Mouse (Mus musculus): ENCODE data around the gene Bmp5. TPM values are rescaled to one million over a fixed set of nuclear protein-coding genes. Genes with fewer than 3 reads are reported as not detected.

Bmp5 gene
- total RNA-seq, 2 experiments from 2014 or later = 2.9 to 3.7 TPM

DNA sequence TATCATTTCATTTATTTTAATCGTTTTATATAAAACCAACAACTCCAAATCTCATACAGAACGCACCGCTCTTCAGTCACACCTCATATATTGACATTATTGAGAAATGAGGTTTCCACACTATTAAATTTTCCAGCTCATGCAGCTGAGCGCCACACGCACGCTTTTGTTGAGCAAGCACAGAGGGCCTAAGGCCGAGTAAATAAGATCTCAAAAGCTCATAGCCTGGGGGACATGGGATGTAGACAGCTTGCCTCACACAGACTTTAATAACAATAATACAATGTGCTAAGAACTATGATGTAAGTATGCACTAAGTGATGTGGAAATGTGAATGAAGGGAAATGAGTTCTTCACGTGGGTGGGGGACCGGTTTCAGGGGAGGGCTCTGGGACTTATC, 57.3 kb downstream of the Bmp5 start:
- DNase-seq = no peak
- intact Hi-C loops (cut with DNase I; ENCODE audit: low total_unique reads) = no loop called here

DNA sequence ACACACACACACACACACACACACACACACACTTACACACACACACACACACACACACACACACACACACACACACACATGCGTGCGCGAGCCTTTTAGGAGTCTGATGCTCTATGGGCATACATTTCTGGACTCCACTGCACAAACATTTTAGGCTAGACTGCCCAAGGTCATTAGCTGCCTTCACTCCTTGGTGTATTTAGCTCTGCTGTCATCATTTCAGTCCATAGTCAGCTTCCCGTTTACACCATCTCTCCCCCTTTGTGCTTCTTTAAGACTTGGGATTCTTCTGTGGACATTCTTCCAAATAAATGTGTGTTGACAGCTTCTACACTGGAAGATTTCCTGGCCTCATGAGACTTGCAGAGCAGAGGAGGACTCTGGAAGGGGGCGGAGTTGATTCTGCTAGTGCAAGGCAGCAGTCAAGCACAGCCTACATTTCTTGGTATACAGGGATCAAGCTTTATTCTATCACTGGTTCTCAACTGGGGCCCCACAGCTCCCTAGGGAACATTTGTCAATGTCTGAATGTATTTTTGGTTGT, 58.1 kb downstream of the Bmp5 start:
- intact Hi-C loops (cut with DNase I; ENCODE audit: low total_unique reads) = no loop called here
- no peak for DNase-seq

DNA sequence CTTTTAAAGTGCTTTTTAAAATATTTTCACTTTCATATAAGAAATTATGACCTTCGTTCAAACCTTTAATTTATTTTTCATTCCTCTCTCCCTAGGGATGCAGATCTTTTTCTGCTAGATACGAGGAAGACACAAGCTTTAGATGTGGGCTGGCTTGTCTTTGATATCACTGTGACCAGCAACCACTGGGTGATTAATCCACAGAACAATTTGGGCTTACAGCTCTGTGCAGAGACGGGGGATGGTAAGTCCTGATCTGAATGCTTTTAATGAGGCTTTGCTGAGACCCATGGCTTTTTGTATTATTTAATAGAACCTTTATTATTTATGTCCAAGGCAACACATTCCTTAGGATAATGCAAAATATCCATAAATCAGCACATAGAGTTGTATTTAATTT, 64.3 kb downstream of the Bmp5 start:
- intact Hi-C loops (cut with DNase I; ENCODE audit: low total_unique reads) = no loop called here
- DNase-seq = no peak

DNA sequence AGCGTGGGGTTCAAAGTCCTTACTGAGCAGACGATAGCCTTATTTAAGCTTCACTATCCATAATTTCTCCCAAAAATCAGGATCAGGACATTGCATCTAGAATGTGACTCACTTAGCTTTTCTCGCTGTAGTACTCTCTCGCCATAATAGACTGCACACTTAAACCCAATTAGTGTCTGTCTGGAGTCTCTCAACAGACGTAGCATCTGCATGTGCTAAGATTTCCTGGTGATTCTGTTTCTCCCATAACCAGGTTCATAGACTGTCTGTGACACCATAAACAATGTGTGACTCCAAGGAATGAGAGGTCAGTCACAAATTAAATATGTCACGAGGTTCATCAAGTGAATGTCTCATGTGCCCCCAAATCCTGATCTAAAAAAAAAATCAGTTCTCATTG, 65.7 kb downstream of the Bmp5 start:
- DNase-seq = no peak
- intact Hi-C loops (cut with DNase I; ENCODE audit: low total_unique reads) = no loop called here

DNA sequence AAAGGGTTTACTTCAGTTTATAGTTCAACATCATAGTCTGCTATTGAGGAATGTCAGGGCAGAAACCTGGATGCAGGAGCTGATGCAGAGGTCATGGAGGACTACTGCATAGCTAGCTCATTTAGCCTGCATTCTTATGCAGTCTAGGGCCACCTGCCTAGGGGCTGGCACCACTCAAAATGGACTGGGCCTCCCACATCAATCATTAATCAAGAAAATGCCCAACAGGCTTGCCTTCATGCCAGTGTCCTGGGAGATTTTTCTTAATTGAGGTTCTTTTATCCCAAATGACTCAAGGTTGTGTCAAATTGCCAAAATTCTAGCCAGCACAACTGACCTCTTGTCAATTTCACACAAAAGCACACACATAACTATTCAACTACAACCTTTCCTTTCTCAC, 70.8 kb downstream of the Bmp5 start:
- no peak for DNase-seq
- intact Hi-C loops (cut with DNase I; ENCODE audit: low total_unique reads) = no loop called here

DNA sequence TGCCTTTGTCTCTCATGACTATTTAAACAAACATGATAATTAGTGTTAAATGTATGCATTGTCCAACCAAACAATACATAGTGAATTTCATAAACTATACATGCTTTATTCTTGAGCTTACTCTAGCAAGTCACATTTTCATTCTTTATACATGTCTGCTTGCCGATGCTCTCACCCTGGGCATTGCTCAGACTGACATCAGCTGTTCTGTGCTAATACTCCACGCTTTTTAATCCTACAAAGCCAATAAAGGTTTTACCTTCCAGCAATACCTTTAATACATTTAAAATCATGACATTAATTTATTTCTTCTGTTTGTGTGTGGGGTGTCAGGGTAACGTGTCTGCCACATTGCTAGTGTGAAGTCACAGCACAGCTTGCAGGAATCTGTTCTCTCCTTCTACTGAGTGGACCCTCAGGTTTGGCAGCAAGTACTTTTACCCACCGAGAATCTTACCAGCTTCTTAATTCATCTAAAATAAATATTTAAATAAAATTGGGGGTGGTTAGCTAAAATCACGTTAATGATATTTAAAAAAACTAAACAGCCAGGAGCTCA, 75.6 kb downstream of the Bmp5 start:
- intact Hi-C loops (cut with DNase I; ENCODE audit: low total_unique reads) = no loop called here
- DNase-seq = no peak

DNA sequence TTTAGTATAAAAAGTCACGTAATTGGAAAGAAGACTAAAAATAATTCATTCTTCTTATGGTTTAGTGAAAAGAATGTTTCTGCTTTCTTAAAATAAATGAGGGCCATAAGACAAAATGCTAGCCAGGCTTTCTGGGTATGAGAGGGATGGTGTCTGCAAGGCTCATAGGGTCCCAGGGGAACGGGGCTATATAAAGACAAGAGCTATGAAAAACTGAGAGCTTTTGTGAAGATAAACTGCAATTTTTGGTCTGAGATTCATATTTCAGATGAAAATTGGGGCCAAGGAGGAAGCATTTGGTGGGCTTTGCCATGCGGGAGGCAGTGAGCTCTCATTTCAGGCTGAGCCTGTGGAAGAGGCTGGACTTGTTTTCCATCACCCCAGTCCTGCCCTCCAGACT, 83.0 kb downstream of the Bmp5 start:
- no peak for DNase-seq
- intact Hi-C loops (cut with DNase I; ENCODE audit: low total_unique reads) = no loop called here

DNA sequence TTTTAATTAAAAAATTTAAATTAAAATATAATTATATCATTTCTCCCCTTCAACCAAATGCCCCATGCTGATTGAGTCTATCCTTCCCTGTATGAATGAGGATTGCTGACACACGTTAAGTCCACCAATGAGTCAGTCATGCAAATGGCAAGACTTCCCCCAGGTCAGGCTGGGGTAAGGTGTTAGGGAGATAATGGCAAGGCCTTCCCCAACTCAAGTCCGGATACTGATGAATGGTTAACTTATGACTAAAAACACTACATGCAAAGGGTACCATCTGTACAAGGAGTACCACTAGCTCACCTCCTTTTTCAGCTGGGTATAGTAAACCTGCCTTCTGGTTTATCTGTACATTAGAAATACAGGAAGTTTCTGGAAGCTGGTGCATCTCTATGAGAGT, 83.8 kb downstream of the Bmp5 start:
- no peak for DNase-seq
- intact Hi-C loops (cut with DNase I; ENCODE audit: low total_unique reads) = no loop called here

DNA sequence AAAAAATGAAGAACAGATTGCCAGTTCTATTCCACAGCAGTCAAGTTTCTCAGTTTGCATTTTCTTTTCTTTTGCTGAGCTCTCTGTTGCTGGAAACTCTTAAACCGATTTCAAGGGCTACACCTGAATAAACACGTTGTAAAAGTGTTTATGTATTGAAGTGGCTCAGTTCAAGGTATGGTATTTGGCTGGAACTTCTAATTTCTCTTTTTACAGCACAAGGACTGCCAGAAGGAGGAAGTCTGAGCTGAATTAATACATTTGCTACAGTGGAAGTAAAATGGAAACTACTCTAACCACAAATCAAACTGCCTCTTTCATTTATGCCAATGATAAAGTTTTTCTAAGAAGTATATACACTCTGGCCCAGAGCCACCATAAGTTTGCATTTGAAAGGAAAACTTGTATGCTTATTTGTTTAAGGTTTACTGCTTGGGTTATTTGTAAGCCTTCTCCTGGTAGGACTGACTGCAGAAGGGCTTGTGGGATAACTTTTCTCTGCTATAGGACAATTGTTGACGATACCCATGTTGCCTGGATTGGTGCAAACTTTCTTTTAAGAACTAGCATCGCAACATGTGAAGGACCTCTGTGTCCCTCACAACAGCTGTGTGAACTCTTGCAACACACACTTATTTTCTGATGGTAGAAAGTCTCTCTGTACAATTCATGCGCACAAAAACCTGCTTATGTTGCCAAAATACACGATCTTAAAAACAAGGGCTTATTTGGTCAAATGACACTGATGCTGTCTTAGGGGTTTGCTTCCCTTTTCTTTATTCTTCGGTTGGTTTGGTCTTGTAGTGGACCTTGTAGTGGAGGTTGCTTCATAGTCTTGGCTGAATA, 95.4 kb downstream of the Bmp5 start:
- intact Hi-C loops (cut with DNase I; ENCODE audit: low total_unique reads) = no loop called here
- DNase-seq = no peak

DNA sequence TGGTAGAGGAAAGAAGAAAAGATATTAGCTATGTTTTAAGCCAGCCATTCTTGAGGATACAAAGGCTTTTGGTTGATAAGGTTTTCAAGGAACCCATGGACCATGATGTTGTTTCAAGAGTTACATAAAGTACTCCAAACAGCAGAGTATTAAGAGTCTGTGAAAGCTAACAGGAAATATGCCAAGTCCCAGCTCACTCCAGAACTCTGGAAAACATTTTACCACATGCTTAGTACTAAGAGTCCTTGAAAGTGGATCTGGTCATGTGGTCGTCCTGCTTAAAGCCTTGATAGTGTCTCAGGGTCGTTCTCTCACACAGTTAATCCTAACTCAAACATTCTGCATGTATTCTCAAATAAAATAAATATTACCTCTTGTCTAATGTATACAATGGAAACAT, 101.2 kb downstream of the Bmp5 start:
- intact Hi-C loops (cut with DNase I; ENCODE audit: low total_unique reads) = no loop called here
- DNase-seq = no peak

DNA sequence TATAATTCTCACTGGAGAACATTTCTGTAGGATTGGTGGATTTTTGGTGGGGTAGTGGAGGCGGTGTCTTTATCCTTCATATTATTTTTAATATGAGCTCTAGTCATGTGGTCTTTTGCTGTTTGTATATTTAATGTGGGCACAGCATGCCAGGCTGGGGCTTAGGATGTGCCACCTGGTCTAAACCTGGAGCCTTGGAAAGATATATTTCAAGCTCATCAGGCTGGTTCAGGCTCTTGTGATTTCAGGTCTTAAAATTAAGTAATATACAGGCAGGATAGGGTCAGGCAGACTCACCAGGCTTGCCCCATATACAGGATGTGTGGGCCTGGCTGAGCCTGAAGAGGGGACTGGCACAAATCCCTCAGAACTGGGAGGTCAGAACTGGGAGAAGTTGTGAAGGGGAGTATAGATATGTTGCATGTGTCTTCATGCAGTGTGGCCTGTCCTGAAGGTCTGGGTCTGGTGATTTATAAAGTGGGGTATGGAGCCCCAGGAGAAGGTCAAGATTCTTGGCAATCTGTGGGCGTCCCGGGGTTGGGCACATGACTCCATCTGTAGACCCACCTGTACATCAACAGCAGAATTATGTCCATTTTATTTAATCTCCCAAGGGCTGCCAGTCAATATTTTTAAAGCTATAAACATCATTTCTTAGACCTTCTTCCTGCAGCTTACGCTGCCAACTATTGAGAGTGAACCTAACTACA, 108.5 kb downstream of the Bmp5 start:
- intact Hi-C loops (cut with DNase I; ENCODE audit: low total_unique reads) = no loop called here
- no peak for DNase-seq

DNA sequence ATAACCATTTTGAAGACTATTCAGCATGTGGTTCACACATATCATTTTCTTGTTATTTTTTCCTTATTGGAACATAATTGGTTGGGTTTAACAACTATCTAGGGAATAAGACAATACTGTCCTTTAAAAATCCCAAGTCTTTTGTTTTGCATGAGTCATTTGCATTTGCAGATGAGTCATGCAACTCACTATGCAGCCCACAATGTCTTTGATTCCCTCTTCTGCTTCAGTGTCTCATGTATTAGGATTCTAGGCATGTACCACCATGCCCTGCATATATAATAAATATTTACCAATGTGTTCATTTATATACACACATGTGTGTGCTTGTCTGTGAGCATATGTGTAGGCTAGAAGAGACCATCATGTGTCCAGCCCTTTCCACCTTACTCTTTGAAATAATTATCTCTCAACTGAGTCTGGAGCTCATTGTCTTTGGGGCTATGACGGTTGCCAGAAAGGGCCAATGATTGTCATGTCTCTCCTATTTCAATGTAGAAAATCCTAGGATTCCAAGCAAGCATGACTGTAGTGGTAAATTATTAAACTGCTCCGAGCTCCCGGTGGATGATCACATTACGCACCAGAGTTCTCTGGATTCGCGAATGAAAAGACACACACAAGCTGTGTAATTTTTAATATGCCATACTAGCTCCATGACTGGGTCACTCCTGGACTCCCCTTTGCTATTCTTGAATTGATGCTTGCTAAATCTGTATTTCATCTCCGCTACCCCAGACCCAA, 111.8 kb downstream of the Bmp5 start:
- intact Hi-C loops (cut with DNase I; ENCODE audit: low total_unique reads) = no loop called here

DNA sequence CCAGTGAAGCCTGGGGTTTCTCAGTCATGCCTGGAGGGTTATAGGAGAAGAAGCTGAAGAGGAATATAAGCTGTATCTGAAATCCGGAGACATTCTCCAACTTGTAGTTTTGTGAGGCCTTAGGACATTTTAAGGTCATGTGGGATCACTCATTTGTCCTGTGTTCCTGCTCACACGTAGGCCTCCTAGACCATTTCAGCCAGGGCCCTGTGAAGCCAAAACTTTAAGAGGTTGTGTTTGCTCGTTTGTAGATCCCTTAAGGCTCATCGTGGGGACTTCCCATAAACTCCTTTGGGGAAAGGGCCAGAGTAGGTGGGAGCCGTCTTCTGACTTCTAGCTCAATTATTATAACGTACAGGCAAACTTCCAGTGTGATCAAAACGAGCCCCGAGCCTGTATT, 121.8 kb downstream of the Bmp5 start:
- intact Hi-C loops (cut with DNase I; ENCODE audit: low total_unique reads) = no loop called here
- DNase-seq = no peak

More for the DNA sequence above, 111.8 kb downstream of the Bmp5 start:
- no peak for DNase-seq

DNA sequence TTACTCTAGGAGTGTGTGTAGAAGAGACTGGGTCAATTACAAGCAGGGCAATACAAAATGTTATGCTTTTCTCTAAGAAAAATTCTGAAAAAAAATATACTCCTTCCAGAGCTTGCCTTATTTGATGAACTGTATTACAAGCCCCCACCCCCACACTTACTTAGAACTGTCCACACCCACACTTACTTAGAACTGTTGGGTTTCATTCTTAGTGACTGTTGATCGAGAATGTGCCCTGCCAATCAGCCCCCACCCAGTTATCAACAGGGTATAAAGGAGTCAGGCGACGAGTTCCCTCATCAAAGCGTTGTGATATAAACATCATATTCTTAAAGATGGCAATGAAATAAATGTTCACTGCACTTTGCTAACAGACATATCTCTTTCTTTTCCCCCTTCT, 122.9 kb downstream of the Bmp5 start:
- intact Hi-C loops (cut with DNase I; ENCODE audit: low total_unique reads) = no loop called here
- no peak for DNase-seq

DNA sequence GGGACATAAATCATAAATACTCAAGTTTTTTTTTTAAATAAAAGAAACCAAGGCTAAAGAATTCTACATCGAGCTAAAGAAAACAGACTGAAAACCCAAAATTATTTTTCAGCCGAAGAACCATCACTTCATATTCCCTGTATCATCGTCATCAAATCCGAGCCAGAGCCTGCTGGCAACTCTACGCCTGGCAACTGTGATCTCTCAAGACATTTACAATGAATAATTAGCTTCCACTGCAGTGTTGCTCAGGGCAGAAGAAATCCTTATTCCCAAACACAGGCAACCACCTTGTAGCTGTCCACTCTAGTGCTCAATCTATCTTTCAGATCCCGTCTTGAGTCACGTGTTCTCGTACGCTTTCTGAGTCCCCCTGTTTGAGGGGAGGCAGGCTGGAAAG, 126.1 kb downstream of the Bmp5 start:
- intact Hi-C loops (cut with DNase I; ENCODE audit: low total_unique reads) = no loop called here
- no peak for DNase-seq

DNA sequence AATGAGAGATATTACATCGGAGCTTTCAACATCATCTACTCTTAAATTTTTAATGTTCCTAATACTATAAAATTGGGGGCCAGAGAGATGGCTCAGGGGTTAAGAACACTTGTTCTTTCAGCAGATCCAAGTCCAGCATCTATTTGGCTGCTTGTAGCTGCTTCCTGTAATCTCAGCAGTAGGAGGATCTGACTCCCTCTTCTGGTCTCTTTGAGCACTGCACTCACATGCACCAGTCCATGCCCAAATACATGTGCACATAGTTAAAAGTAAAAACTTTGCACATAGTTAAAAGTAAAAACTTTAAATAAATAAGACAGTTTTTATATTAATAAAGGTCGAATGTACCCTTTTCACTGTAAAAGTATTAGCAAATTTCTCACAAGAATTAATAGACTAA, 130.3 kb downstream of the Bmp5 start:
- no peak for DNase-seq
- intact Hi-C loops (cut with DNase I; ENCODE audit: low total_unique reads) = no loop called here

DNA sequence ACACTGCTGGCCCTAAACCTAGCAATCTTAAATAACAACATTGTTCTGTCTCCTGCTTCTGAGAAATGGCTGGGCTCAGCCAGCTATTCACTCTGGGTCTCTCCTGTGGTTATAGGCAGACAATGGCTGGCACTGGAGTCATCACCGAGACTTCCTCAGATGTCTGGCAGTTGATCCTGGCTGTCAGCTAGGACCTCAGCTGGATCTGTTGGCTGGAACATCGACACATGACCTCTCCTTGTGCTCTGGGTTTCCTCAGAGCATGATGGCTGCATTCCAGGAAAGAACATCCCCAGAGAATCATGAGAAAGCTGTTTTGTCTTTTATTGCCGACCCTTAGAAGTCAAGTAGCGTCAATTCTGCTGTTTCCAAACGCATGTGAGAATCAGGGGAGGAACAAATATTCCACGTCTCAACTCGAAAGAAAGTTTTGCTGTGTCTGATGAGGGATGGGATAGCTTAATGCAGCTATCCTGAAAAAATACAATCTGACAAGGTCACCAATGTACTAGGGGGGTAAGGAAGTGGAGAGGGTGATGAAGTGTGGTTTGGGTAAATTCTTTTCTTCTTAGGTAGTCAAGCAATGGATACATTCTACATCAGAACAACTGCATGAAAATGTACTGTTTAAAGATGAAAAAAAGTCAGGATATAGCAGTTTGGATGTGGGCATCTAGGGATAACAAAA, 135.1 kb downstream of the Bmp5 start:
- peak; percentile 76 for DNase-seq
- intact Hi-C loops (cut with DNase I; ENCODE audit: low total_unique reads) = no loop called here

DNA sequence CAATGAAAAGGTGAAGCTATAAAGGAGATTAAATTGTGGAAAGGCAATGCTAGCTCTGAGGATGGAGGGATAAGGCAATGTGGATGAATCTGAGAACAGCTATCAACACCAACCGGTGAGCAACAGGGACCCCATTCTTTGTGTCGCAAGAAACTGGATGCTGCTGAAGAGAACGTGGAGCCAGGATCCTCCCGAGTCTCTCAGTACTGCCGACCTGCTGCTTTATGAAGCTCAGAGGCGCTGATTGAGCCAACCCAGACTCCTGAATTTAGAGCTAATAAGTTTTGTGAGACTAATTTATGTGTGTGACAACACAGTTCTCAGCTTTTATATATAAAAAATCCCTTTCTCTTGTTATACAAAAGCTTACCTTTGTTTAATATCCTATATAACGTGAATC, 136.4 kb downstream of the Bmp5 start:
- DNase-seq = no peak
- intact Hi-C loops (cut with DNase I; ENCODE audit: low total_unique reads) = no loop called here

DNA sequence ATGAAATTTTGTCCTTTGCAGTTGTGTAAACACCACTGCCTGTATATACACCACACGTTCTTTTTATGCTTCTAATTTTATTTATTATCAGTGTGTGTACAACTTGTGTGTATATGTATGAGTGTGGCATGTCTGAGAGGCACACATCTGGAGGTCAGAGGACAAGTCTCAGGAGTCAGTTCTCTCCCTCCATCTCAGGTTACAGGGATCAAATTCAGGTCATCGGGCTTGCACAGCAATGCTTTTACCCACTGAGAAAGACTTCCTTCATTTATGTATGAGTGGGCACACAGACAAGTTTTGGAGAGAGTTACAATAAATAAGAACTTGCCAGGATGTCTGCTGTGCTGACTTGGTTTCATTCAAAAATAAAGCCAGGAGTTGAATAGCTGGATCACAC, 140.9 kb downstream of the Bmp5 start:
- intact Hi-C loops (cut with DNase I; ENCODE audit: low total_unique reads) = no loop called here
- DNase-seq = no peak

Data from gastrocnemius, postnatal 14 days (tissue).